Mouse (Mus musculus) hindbrain, postnatal 0 days (tissue): ENCODE results near the gene Dmc1. TPM values are rescaled to one million over a fixed set of nuclear protein-coding genes. Genes with fewer than 3 reads are reported as not detected.
A peak's percentile ranks its signal among the peaks of the same experiment; 100 is the strongest.

Experiments used
- ATAC-seq: fragments of 200-750 bp; cut with Nextera tagmentation; 2 replicates; pipeline ENCODE4 v1.8.0; 2017; ENCODE audit warnings: mild to moderate bottlenecking, moderate TSS enrichment, moderate library complexity
- DNase-seq: peaks from one replicate; pipeline ENCODE4 v3.0.0-alpha.2; 2015; ENCODE audit warnings: low spot score
- H3K27ac ChIP-seq: fragments of 300-500 bp; sonication (generic); 2 replicates; pipeline ENCODE4 v1.5.1; 2014; ENCODE audit warnings: mild to moderate bottlenecking
- H3K27me3 ChIP-seq: fragments of 300-500 bp; sonication (generic); 2 replicates; pipeline ENCODE4 v1.6.1; 2014; ENCODE audit warnings: low read length, mixed read lengths; ENCODE audit not compliant: insufficient read depth
- H3K36me3 ChIP-seq: fragments of 300-500 bp; sonication (generic); 2 replicates; pipeline ENCODE4 v1.6.1; 2014; ENCODE audit warnings: low read length, mixed read lengths; ENCODE audit not compliant: insufficient read depth
- H3K4me1 ChIP-seq: fragments of 300-500 bp; sonication (generic); 2 replicates; pipeline ENCODE4 v1.6.1; 2014; ENCODE audit warnings: antibody characterized with exemption, low read length, mixed read lengths; ENCODE audit not compliant: insufficient read depth
- H3K4me2 ChIP-seq: fragments of 300-500 bp; sonication (generic); 2 replicates; pipeline ENCODE4 v1.6.1; 2014; ENCODE audit warnings: low read depth, mild to moderate bottlenecking, low read length, moderate library complexity, mixed read lengths
- H3K4me3 ChIP-seq: fragments of 300-500 bp; sonication (generic); 2 replicates; pipeline ENCODE4 v1.5.1; 2014; ENCODE audit warnings: low read length
- H3K9ac ChIP-seq: fragments of 300-500 bp; sonication (generic); replicated peaks from 2 replicates; pipeline ENCODE4 v1.6.1; 2014; ENCODE audit warnings: mild to moderate bottlenecking, low read length, moderate library complexity, mixed read lengths
- H3K9me3 ChIP-seq: fragments of 300-500 bp; sonication (generic); 2 replicates; pipeline ENCODE4 v1.6.1; 2016; ENCODE audit warnings: low read length, mixed read lengths
- CTCF ChIP-seq: IDR thresholded peaks from 2 replicates; pipeline ENCODE4 v1.5.1; 2016; ENCODE audit warnings: antibody characterized with exemption, control low read depth, low read depth
- WGBS: fragments of 180-500 bp; shearing (Covaris S2); extraction: QIAGEN DNeasy Blood & Tissue Kit; methylation state at CpG from one replicate; pipeline ENCODE4 v1.1.7; 2014; 5-methylcytosine and 5-hydroxymethylcytosine counted together
- polyA plus RNA-seq: library from polyadenylated mRNA; unstranded; fragments of >200 nt; fragmentation: Nextera tagmentation; extraction: Ambion mirVana; gene quantifications from 2 replicates; pipeline ENCODE4 v1.2.1, GENCODE M21; 2015
- total RNA-seq: library from RNA; depleted of rRNA; stranded (reverse); fragments of >200 nt; gene quantifications from 2 replicates; pipeline ENCODE4 v1.2.3, GENCODE M21; 2014

Dmc1 gene
- total and polyA plus RNA-seq, 2 experiments from 2014 or later, result 0.37 to 1.1 TPM

DNA sequence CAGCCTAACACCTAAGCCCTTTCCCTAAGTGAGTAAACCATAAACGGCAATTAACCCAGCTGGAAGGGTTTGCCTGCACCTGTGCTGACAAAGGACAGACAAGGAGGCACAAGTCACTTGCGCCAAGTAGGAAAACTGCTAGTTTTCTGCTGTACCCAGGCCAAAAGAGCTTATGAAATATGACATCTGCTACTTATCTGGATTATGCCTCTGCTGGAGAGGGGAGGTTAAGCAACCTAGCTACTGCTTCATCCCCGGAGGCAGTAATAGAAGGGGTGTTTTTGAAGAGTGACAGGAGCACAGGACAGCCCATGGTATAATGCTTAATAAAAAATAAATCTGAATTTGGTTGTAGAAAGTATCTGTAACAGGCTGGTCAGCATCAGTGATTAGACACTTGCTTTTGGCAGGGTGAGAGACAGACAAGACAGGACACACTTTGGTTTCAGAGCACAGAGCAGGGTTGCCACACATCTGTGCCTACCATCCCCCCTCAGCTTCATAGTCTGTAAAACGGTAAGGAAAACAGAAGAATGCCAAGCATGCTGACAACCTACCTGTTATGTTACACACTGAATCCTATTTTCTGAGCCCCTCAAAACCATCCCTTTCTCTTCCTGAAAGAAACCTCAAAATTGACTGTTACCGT, 76.8 kb downstream of the Dmc1 start:
- Histone ChIP-seq H3K4me1 (no peaks in the 10 kb centered on the region; the same call in 1 of the 2 replicates), H3K4me3 (no peak overlapping the region), H3K4me2 (no peak overlapping the region), H3K9me3 (no peaks in the 10 kb centered on the region), H3K27ac (no peak overlapping the region), H3K27me3 (no peaks in the 10 kb centered on the region), H3K36me3 (peaks cover 46% of the 10 kb centered on the region), H3K9ac (no peak overlapping the region)
- 0 out of 2 replicates have a peak, but pooled peaks have one; percentile 32 for TF ChIP-seq CTCF
- ATAC-seq (no peak; the same call in 1 of the 2 replicates), DNase-seq (no peak)
- WGBS, result 73% methylated on average over 5 of the region's 5 CpGs

DNA sequence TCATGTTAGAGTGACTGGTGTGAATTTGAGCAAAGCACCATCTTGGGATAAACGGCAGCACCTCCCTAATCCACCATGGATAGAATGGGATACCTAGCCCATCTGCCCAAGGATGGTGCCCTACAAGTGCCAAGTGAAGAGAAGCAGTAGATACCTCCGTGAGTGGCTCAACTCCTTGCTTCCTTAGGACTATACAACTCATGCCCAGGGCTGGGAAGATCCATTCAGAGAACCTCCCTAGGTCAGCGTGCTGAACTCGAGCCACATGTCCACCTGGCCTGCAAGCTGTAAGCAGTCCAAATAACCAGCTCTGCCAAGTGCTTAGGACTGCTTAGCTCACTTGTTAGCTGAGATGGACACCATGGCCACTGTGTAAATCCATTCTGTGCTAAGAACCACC, 77.7 kb downstream of the Dmc1 start:
- no peaks in the 10 kb centered on the region for H3K9me3 ChIP-seq
- no peak for TF ChIP-seq CTCF
- ATAC-seq (no peak), DNase-seq (peak; percentile 34)
- H3K4me2 ChIP-seq, result no peak overlapping the region
- no peak overlapping the region for H3K27ac ChIP-seq
- no peak overlapping the region for H3K9ac ChIP-seq
- peaks cover 38% of the 10 kb centered on the region for H3K36me3 ChIP-seq
- H3K4me1 ChIP-seq, result no peaks in the 10 kb centered on the region; the same call in 1 of the 2 replicates
- WGBS, result 74% methylated on average over 4 of the region's 4 CpGs
- H3K4me3 ChIP-seq, result no peak overlapping the region
- H3K27me3 ChIP-seq, result no peaks in the 10 kb centered on the region

DNA sequence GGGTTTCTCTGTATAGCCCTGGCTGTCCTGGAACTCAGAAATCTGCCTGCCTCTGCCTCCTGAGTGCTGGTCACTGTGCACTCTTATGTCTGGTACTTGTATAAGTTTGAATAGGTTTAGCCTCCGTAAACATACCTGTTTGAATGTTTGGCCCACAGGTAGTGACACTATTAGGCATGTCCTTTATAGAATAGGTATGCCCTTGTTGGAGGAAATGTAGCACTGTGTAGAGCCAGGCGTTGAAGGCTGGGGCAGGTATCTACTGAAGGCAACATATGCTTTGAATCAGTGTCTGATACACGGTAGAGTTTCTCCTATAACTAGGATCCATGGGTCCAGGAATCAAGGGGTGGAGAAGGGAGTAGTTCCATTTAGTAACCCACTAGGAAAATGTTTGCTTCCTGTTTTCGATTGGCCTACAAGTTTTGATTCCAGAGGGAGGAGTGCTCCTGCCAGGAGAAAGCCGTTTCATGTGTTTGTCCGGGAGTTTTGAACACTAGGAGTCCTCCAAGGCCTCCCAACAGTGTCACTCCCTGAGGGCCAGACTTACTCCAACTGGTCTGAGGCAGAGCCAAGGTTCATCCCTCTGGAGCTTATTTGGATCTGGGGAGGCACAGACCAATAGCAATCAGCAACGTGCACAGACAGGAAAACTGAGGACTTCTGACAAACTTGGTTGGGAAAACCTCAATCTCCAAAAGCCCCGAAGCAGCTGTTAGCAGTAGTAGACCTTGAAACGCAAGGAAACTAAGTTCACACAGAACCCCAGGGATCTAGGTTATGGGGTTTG, 78.7 kb downstream of the Dmc1 start:
- no peak for DNase-seq
- H3K27ac ChIP-seq, result no peak overlapping the region
- TF ChIP-seq CTCF, result no peak

DNA sequence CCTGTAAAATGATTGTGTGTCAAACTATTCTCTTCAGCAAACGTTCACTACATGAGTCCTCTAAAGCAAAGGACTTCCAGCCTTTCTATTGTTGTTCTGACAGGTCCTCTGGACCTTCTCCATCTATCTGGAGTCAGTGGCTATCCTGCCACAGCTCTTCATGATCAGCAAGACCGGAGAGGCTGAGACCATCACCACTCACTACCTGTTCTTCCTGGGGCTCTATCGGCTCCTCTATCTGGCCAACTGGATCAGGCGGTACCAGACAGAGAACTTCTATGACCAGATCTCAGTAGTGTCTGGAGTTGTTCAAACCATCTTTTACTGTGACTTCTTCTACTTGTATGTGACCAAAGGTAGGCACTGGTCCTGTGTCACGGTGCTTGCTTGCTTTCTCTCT, 79.3 kb downstream of the Dmc1 start:
- H3K9me3 ChIP-seq, result no peaks in the 10 kb centered on the region
- peaks cover 22% of the 10 kb centered on the region for H3K36me3 ChIP-seq
- no peak overlapping the region for H3K4me3 ChIP-seq
- no peak for DNase-seq
- 87% methylated on average over 5 of the region's 5 CpGs for WGBS
- H3K4me2 ChIP-seq, result no peak overlapping the region
- TF ChIP-seq CTCF, result no peak
- H3K27me3 ChIP-seq, result no peaks in the 10 kb centered on the region
- ATAC-seq, result no peak
- H3K9ac ChIP-seq, result no peak overlapping the region
- no peaks in the 10 kb centered on the region; the same call in 1 of the 2 replicates for H3K4me1 ChIP-seq
- no peak overlapping the region for H3K27ac ChIP-seq

More for the DNA sequence above, 78.7 kb downstream of the Dmc1 start:
- Histone ChIP-seq H3K9ac (no peak overlapping the region), H3K36me3 (peaks cover 28% of the 10 kb centered on the region), H3K4me2 (no peak overlapping the region), H3K9me3 (no peaks in the 10 kb centered on the region), H3K27me3 (no peaks in the 10 kb centered on the region), H3K4me1 (no peaks in the 10 kb centered on the region; the same call in 1 of the 2 replicates), H3K4me3 (no peak overlapping the region)
- 61% methylated on average over 9 of the region's 9 CpGs for WGBS
- ATAC-seq, result peak; percentile 34; the same call in 1 of the 2 replicates

DNA sequence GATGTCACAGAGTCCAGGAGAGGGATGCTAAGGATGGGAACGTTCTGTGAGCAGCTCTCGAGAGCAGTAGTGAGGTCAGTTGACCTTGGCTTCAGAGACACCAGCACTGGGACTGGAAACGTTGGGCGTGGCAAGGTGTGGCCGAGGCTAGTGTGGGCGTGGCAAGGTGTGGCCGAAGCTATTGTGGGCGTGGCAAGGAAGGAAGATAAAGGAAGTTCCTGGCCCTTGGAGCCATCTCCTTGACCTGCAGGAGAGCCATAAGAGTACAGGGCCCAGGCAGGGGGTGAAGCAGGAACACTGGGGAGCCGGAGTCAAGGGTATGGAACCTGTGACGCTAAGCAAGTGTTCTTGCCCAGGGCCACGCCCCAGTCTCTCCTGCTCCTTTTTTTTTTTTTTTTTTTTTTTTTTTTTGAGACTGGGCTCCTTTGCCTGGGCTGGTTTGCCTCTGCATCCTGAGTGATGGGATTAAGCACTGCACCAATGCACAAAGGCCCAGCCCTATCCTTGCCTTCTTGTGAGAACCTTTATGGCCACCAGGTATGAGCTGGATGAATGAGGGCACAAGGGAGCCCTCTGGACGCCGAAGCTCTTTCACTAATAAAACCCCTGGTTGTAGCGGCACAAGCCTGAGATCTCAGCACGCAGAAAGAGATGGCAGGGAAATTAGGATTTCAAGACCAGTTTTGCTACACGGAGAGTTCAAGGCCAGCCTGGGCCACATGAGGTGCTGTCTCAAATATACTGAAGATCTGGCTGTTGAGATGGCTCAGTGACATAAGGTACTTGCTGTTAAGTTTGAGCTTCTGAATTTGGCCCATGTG, 85.3 kb downstream of the Dmc1 start:
- WGBS, result 59% methylated on average over 16 of the region's 16 CpGs
- H3K27me3 ChIP-seq, result peaks cover 13% of the 10 kb centered on the region
- no peak overlapping the region for H3K4me2 ChIP-seq

DNA sequence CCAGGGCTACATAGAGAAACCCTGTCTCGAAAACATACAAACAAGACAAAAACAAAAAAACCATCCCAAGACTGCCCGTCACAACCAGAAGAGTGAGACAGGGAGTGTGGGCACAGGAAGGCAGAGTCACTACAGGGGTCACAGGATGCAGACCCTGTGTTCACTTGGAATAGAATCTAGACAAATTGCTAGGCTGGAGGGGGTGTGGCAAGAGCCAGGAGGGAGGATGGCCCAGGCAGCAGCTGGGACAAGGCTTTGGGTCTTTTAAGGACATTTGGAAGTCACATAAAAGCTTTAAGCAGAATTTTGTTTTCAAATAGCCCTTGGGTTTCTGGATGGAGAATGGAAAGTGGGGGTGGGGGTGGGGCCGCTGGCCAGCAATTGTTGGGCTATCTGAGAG, 86.3 kb downstream of the Dmc1 start:
- peaks cover 24% of the 10 kb centered on the region for H3K27me3 ChIP-seq
- no peaks in the 10 kb centered on the region for H3K36me3 ChIP-seq
- no peaks in the 10 kb centered on the region for H3K9me3 ChIP-seq
- H3K9ac ChIP-seq, result no peak overlapping the region
- TF ChIP-seq CTCF, result no peak
- DNase-seq (no peak), ATAC-seq (no peak)
- H3K4me1 ChIP-seq, result no peaks in the 10 kb centered on the region
- H3K4me2 ChIP-seq, result no peak overlapping the region
- H3K27ac ChIP-seq, result no peak overlapping the region
- WGBS, result 87% methylated on average over 3 of the region's 3 CpGs
- H3K4me3 ChIP-seq, result no peak overlapping the region

More for the DNA sequence above, 85.3 kb downstream of the Dmc1 start:
- DNase-seq (no peak), ATAC-seq (no peak)
- Histone ChIP-seq H3K4me3 (no peak overlapping the region), H3K9me3 (no peaks in the 10 kb centered on the region), H3K27ac (no peak overlapping the region), H3K9ac (no peak overlapping the region), H3K4me1 (no peaks in the 10 kb centered on the region), H3K36me3 (no peaks in the 10 kb centered on the region)
- no peak for TF ChIP-seq CTCF
